Mouse (Mus musculus) spleen, adult 2 months (tissue): Measurements from ENCODE around the gene Racgap1.

Experiments used
- CTCF ChIP-seq: fragments of 200-500 bp; IDR thresholded peaks from 2 replicates; pipeline ENCODE4 v1.5.1; 2011; ENCODE audit warnings: mild to moderate bottlenecking, inconsistent platforms; ENCODE audit not compliant: insufficient read depth, insufficient read length, insufficient replicate concordance; ENCODE audit errors: extremely low read depth
- POLR2A ChIP-seq: fragments of 200-500 bp; IDR thresholded peaks from 2 replicates; pipeline ENCODE4 v1.6.1; 2011; ENCODE audit warnings: low read depth, low read length, inconsistent platforms

GRCm38 (mm10) chr15:99601823-99602120 lies 49.7 kb downstream of the Racgap1 start:
- no peak for TF ChIP-seq POLR2A
- no peak for TF ChIP-seq CTCF
